8 mouse cellular contexts compared by ENCODE assay signal in the genomic region with DNA sequence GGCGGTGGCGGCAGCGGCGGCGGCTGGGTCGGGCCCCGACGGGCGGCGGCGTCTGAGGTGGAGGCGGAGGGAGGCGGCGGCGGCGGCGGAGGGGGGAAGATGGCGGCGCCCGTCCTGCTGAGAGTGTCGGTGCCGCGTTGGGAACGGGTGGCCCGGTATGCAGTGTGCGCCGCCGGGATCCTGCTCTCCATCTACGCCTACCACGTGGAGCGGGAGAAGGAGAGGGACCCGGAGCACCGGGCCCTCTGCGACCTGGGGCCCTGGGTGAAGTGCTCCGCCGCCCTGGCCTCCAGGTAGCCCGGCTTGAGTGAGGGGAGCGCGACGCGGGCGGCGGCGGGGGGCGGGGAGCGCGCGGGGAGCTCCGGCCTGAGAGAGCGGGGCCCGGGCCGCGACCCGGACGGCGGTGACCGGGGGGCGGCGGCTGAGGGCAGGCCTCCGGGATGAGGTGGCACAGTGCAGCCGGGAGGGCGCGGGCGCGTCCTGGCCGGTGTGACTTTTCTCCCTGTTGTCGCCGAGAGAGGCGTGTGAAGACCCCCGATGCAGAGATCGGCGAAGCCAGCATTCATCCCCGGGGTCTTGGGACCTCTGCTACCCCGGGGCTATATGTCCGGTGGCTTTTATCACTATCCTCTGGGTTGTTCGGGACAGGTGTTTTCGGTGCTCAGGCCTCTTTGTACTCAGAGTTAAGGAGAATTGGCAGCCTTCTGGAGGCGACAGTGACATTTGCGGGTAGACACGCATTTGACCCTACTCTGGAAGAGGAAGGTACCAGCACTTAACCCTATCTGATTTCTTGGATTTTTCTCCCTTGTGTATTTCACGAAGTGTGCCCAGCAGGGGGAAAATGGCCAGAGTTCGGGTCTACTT. TPM values are rescaled to one million over a fixed set of nuclear protein-coding genes. Genes with fewer than 3 reads are reported as not detected.
DNase-seq lines count a peak whose midpoint lies in the region; ATAC-seq and TF ChIP-seq lines count a peak whose summit lies in the region.
"Not testable (repeated sequence)": the region's sequence is repeated elsewhere in the genome, so short reads cannot be mapped to it uniquely, and the experiment has no call there.

No protein-coding gene starts in this region.

- peak; percentile 60 for ATAC-seq in embryonic facial prominence, embryonic 12.5 days (ENCODE audit: insufficient number of reproducible peaks, insufficient read depth, low FRiP score, low TSS enrichment)
- peak; percentile 10; the same call in 1 of the 2 replicates for ATAC-seq in intestine, postnatal 0 days

- H3K36me3 ChIP-seq in embryonic facial prominence, embryonic 12.5 days; intestine, postnatal 0 days (ENCODE audit: control insufficient read depth, insufficient read depth): not testable (repeated sequence)
- peaks cover 15% of the 10 kb centered on the region for H3K36me3 ChIP-seq in limb, embryonic 10.5 days
- H3K36me3 ChIP-seq in midbrain, embryonic 10.5 days: peaks cover 19% of the 10 kb centered on the region

- TF ChIP-seq CTCF in intestine, postnatal 0 days (IDR thresholded peaks at IDR 0.05; ENCODE audit: low read depth): peak; percentile 36

- 0% methylated on average over 45 of the region's 82 CpGs for WGBS in embryonic facial prominence, embryonic 12.5 days
- under 1% methylated on average over 45 of the region's 82 CpGs for WGBS in intestine, postnatal 0 days
- WGBS in limb, embryonic 10.5 days: under 1% methylated on average over 50 of the region's 82 CpGs
- WGBS in midbrain, embryonic 10.5 days: under 1% methylated on average over 46 of the region's 82 CpGs

- H3K9me3 ChIP-seq in embryonic facial prominence, embryonic 12.5 days; intestine, postnatal 0 days (ENCODE audit: control insufficient read depth); limb, embryonic 10.5 days (replicated peaks); midbrain, embryonic 10.5 days (replicated peaks): not testable (repeated sequence)

- H3K4me1 ChIP-seq in embryonic facial prominence, embryonic 12.5 days; intestine, postnatal 0 days (replicated peaks; ENCODE audit: control insufficient read depth, insufficient read depth, low read length): not testable (repeated sequence)
- H3K4me1 ChIP-seq in limb, embryonic 10.5 days: peaks cover 15% of the 10 kb centered on the region
- H3K4me1 ChIP-seq in midbrain, embryonic 10.5 days: peaks cover 15% of the 10 kb centered on the region

- H3K4me2 ChIP-seq in embryonic facial prominence, embryonic 12.5 days (replicated peaks): peak overlapping the region; percentile 79
- H3K4me2 ChIP-seq in intestine, postnatal 0 days (replicated peaks; ENCODE audit: low read depth): peak overlapping the region; percentile 78

- H3K4me3 ChIP-seq in embryonic facial prominence, embryonic 12.5 days: peak overlapping the region; percentile 91
- H3K4me3 ChIP-seq in intestine, postnatal 0 days (ENCODE audit: low read depth, low read length): peak overlapping the region; percentile 88
- peak overlapping the region; percentile 94 for H3K4me3 ChIP-seq in limb, embryonic 10.5 days
- H3K4me3 ChIP-seq in midbrain, embryonic 10.5 days: peak overlapping the region; percentile 94

- H3K9ac ChIP-seq in embryonic facial prominence, embryonic 12.5 days: peak overlapping the region; percentile 90
- peak overlapping the region; percentile 91 for H3K9ac ChIP-seq in intestine, postnatal 0 days (ENCODE audit: low read depth, low read length)

- H3K27me3 ChIP-seq in embryonic facial prominence, embryonic 12.5 days; intestine, postnatal 0 days (replicated peaks; ENCODE audit: control insufficient read depth, insufficient read depth, low read length); limb, embryonic 10.5 days (ENCODE audit: low read depth, poor library complexity, severe bottlenecking): not testable (repeated sequence)
- peaks cover 20% of the 10 kb centered on the region for H3K27me3 ChIP-seq in midbrain, embryonic 10.5 days (ENCODE audit: low read depth, poor library complexity, severe bottlenecking)

- H3K27ac ChIP-seq in embryonic facial prominence, embryonic 12.5 days: peak overlapping the region; percentile 72
- peak overlapping the region; percentile 88 for H3K27ac ChIP-seq in intestine, postnatal 0 days (ENCODE audit: low read depth, low read length)
- peak overlapping the region; percentile 91 for H3K27ac ChIP-seq in limb, embryonic 10.5 days
- H3K27ac ChIP-seq in midbrain, embryonic 10.5 days (replicated peaks): peak overlapping the region; percentile 92

- DNase-seq in 3134 (ENCODE audit: extremely low read depth, insufficient read length, low spot score): peak; percentile 36
- peak; percentile 56 for DNase-seq in adrenal gland, postnatal 14 days
- DNase-seq in heart, adult 18-20 months: peak; percentile 31 to 41
- peak; percentile 70 for DNase-seq in limb, embryonic 10.5 days (ENCODE audit: low spot score)
- peak; percentile 61 for DNase-seq in midbrain, embryonic 10.5 days (ENCODE audit: low spot score)
- DNase-seq in right cerebral cortex, postnatal 4 days: peak; percentile 13

RNA-seq across cellular contexts. Expression of gene Vkorc1l1, which starts 0.5 kb away (rescaled TPM):
- total RNA-seq in adrenal gland, postnatal 14 days (2021): 30.1 and 31.2 TPM in 2 replicates
- 35.1 and 35.8 TPM in 2 replicates for polyA plus RNA-seq in embryonic facial prominence, embryonic 12.5 days (2016; fragmentation: Nextera tagmentation; extraction: Ambion mirVana)
- total RNA-seq in heart, adult 18-20 months (2021): 10 to 100 TPM; 14.6 to 18.4 TPM
- polyA plus RNA-seq in intestine, postnatal 0 days (2015; fragmentation: Nextera tagmentation; extraction: Ambion mirVana): 84.7 and 92.1 TPM in 2 replicates
- 34.4 and 36.7 TPM in 2 replicates for polyA plus RNA-seq in limb, embryonic 10.5 days (2016; fragmentation: Nextera tagmentation; extraction: Ambion mirVana)
- polyA plus RNA-seq in midbrain, embryonic 10.5 days (2016; fragmentation: Nextera tagmentation; extraction: Ambion mirVana): 30.9 and 35.5 TPM in 2 replicates

RNA-seq across cellular contexts. Expression of gene Nupr1l, which starts 34.0 kb away (rescaled TPM):
- 4.3 and 5.9 TPM in 2 replicates for total RNA-seq in adrenal gland, postnatal 14 days (2021)
- 4.2 and 4.5 TPM in 2 replicates for polyA plus RNA-seq in embryonic facial prominence, embryonic 12.5 days (2016; fragmentation: Nextera tagmentation; extraction: Ambion mirVana)
- total RNA-seq in heart, adult 18-20 months (2021): 1 to 10 TPM in 1 of 2 experiments, under 1 TPM in 1; 0.45 to 1.1 TPM
- polyA plus RNA-seq in intestine, postnatal 0 days (2015; fragmentation: Nextera tagmentation; extraction: Ambion mirVana): 3.3 and 3.8 TPM in 2 replicates
- 2.7 and 4.5 TPM in 2 replicates for polyA plus RNA-seq in limb, embryonic 10.5 days (2016; fragmentation: Nextera tagmentation; extraction: Ambion mirVana)
- 4.2 and 6.1 TPM in 2 replicates for polyA plus RNA-seq in midbrain, embryonic 10.5 days (2016; fragmentation: Nextera tagmentation; extraction: Ambion mirVana)

RNA-seq across cellular contexts. Expression of gene Phkg1, which starts 44.0 kb away (rescaled TPM):
- total RNA-seq in adrenal gland, postnatal 14 days (2021): 1.2 and 1.7 TPM in 2 replicates
- polyA plus RNA-seq in embryonic facial prominence, embryonic 12.5 days (2016; fragmentation: Nextera tagmentation; extraction: Ambion mirVana): 0.14 and 0.24 TPM in 2 replicates
- total RNA-seq in heart, adult 18-20 months (2021): 10 to 100 TPM; 14.3 to 14.7 TPM
- polyA plus RNA-seq in intestine, postnatal 0 days (2015; fragmentation: Nextera tagmentation; extraction: Ambion mirVana): not detected in 2 replicates
- polyA plus RNA-seq in limb, embryonic 10.5 days (2016; fragmentation: Nextera tagmentation; extraction: Ambion mirVana): 0.20 and 0.31 TPM in 2 replicates
- 0.25 and 0.41 TPM in 2 replicates for polyA plus RNA-seq in midbrain, embryonic 10.5 days (2016; fragmentation: Nextera tagmentation; extraction: Ambion mirVana)

RNA-seq across cellular contexts. Expression of gene Zbed5, which starts 46.8 kb away (rescaled TPM):
- total RNA-seq in adrenal gland, postnatal 14 days (2021): 1.6 and 1.7 TPM in 2 replicates
- 11.5 and 12.3 TPM in 2 replicates for polyA plus RNA-seq in embryonic facial prominence, embryonic 12.5 days (2016; fragmentation: Nextera tagmentation; extraction: Ambion mirVana)
- under 1 TPM; 0.46 to 0.69 TPM for total RNA-seq in heart, adult 18-20 months (2021)
- 1.8 and 2.4 TPM in 2 replicates for polyA plus RNA-seq in intestine, postnatal 0 days (2015; fragmentation: Nextera tagmentation; extraction: Ambion mirVana)
- polyA plus RNA-seq in limb, embryonic 10.5 days (2016; fragmentation: Nextera tagmentation; extraction: Ambion mirVana): 10.1 and 12.2 TPM in 2 replicates
- 5.1 and 5.3 TPM in 2 replicates for polyA plus RNA-seq in midbrain, embryonic 10.5 days (2016; fragmentation: Nextera tagmentation; extraction: Ambion mirVana)

RNA-seq across cellular contexts. Expression of gene Chchd2, which starts 55.0 kb away (rescaled TPM):
- 932 and 939 TPM in 2 replicates for total RNA-seq in adrenal gland, postnatal 14 days (2021)
- 862 and 908 TPM in 2 replicates for polyA plus RNA-seq in embryonic facial prominence, embryonic 12.5 days (2016; fragmentation: Nextera tagmentation; extraction: Ambion mirVana)
- 1,000 to 10,000 TPM; 1,175 to 1,318 TPM for total RNA-seq in heart, adult 18-20 months (2021)
- 1,534 and 1,607 TPM in 2 replicates for polyA plus RNA-seq in intestine, postnatal 0 days (2015; fragmentation: Nextera tagmentation; extraction: Ambion mirVana)
- polyA plus RNA-seq in limb, embryonic 10.5 days (2016; fragmentation: Nextera tagmentation; extraction: Ambion mirVana): 1,262 and 1,296 TPM in 2 replicates
- polyA plus RNA-seq in midbrain, embryonic 10.5 days (2016; fragmentation: Nextera tagmentation; extraction: Ambion mirVana): 1,024 and 1,060 TPM in 2 replicates

Comparison
In these comparisons a context has a peak if more than half of its experiments do, and no peak if none do; other contexts are left out.
1. Peak in every context shown above with its lines: DNase-seq, ATAC-seq, H3K4me3 ChIP-seq and H3K27ac ChIP-seq.
2. DNase-seq: peak in every context shown above with its lines; median percentile 70 in limb, embryonic 10.5 days; 61 in midbrain, embryonic 10.5 days; 56 in adrenal gland, postnatal 14 days; 36 in 3134; 36 in heart, adult 18-20 months; 13 in right cerebral cortex, postnatal 4 days.